Mouse (Mus musculus): ENCODE results near the gene Gm960. TPM values are rescaled to one million over a fixed set of nuclear protein-coding genes. Genes with fewer than 3 reads are reported as not detected.

Gm960 gene
- polyA plus RNA-seq, 1 experiment from 2014 or later, result 5.2 TPM

- peaks cover 19% of the 10 kb centered on the region for H3K4me1 ChIP-seq
Measured at GRCm38 (mm10) chr19:4608511-4608910, 90.0 kb downstream of the Gm960 start.

DNA sequence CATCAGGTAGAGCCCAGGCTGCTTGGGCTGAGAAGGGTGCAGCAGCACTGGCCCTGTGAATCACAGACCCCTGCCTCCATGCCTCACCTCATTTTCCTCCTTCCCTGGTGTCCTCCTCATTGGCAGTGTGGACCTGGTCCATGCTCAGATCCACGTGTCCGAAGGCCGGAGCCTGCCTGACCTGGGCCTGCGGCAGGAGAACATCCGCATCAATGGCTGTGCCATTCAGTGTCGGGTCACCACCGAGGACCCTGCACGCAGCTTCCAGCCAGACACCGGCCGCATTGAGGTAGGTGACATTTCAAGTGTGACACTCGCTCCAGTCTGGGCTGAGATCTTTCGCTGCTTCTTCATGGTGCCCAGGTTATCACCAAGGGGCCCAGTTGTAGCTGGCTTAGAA lies 91.1 kb downstream of the Gm960 start:
- Histone ChIP-seq H3K27ac (no peak overlapping the region), H3K4me2 (no peak overlapping the region), H3K9me3 (no peaks in the 10 kb centered on the region), H3K27me3 (no peaks in the 10 kb centered on the region), H3K9ac (no peak overlapping the region), H3K36me3 (peaks cover 20% of the 10 kb centered on the region), H3K4me1 (peaks cover 8% of the 10 kb centered on the region), H3K4me3 (no peak overlapping the region)
- WGBS, result 92% methylated on average over 12 of the region's 12 CpGs
- ATAC-seq (ENCODE audit: insufficient number of reproducible peaks, insufficient read depth, low FRiP score, low TSS enrichment, low read depth), result no peak

More at GRCm38 (mm10) chr19:4608511-4608910, 90.0 kb downstream of the Gm960 start:
- Histone ChIP-seq H3K4me2 (no peak overlapping the region), H3K9ac (no peak overlapping the region), H3K27me3 (no peaks in the 10 kb centered on the region), H3K27ac (no peak overlapping the region), H3K4me3 (no peak overlapping the region), H3K9me3 (no peaks in the 10 kb centered on the region), H3K36me3 (peaks cover 31% of the 10 kb centered on the region)
- no peak for ATAC-seq (ENCODE audit: insufficient number of reproducible peaks, insufficient read depth, low FRiP score, low TSS enrichment, low read depth)
- WGBS, result 84% methylated on average over 4 of the region's 4 CpGs

DNA sequence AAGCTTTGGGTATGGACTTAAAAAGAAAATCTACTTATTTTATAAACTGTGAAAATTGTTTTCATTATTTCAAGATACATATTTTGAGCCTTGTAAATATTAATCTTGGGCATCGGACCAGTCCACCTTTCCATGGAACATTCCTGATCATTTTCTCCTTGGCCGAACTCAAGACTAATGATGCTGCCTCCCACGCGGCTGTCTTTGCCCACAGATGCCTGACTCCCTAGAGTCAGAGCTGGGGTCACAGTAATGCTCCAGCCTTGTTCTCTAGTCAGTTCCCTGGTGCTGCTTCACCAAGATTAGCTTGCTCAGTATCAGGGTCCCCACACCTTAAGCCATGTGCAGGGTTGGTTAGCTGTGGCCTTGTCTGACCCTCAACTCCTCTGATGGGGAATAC lies 92.8 kb downstream of the Gm960 start:
- Histone ChIP-seq H3K4me3 (no peak overlapping the region), H3K9me3 (no peaks in the 10 kb centered on the region), H3K9ac (no peak overlapping the region), H3K36me3 (peaks cover 2% of the 10 kb centered on the region), H3K4me2 (no peak overlapping the region), H3K27me3 (no peaks in the 10 kb centered on the region), H3K27ac (no peak overlapping the region; the same call in 1 of the 2 replicates), H3K4me1 (0 out of 2 replicates have a peak, but pooled peaks cover 4% of the 10 kb centered on the region)
- no peak for ATAC-seq (ENCODE audit: insufficient number of reproducible peaks, insufficient read depth, low FRiP score, low TSS enrichment, low read depth)
- 90% methylated on average over 4 of the region's 4 CpGs for WGBS

DNA sequence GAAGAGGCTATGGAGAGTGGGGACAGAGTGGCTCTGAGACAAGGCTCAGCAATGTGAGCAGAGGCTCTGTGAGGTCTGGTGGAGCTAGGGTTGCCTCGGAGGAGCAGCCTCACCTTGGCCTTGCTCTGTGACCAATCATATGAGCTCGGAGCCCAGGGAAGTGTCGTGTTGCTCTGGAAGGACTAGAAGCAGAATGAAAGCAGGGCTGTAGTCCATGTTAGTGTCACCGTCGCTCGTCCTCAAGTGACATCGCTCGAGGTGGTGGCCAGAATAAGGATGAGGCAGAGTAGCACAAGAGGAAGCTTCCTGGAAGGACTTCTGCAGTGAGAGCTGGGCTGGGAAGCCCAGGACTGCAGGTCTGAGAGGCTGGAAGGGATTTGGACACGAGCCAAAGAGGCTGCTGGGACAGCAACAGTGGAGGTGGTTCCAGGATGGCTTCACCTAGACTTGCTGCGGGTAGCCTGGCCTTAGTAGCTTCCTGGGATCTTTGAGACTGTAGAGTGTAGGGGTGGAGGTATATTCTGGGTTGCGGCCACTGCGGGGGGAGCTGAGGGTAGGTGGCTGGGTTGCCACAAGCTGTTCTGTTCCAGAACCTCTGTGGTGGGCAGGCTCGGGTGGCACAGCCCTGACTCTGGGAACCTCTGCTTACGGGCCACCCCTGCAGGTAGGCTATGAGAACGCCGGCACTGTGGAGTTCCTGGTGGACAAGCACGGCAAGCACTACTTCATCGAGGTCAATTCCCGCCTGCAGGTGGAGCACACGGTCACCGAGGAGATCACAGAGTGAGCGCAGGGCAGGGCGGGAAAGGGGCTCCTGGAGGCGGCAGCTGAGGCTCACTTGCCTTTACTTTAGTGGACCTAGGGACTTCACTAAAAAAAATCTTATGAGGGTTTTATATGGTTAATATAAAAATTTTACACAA lies 94.4 kb downstream of the Gm960 start:
- no peak overlapping the region for H3K4me3 ChIP-seq
- WGBS, result 41% methylated on average over 24 of the region's 24 CpGs
- no peaks in the 10 kb centered on the region for H3K27me3 ChIP-seq
- no peak for ATAC-seq (ENCODE audit: insufficient number of reproducible peaks, insufficient read depth, low FRiP score, low TSS enrichment, low read depth)
- H3K9ac ChIP-seq, result no peak overlapping the region
- no peak overlapping the region for H3K4me2 ChIP-seq
- no peaks in the 10 kb centered on the region for H3K9me3 ChIP-seq
- 0 out of 2 replicates have a peak, but pooled peaks cover 4% of the 10 kb centered on the region for H3K4me1 ChIP-seq
- H3K36me3 ChIP-seq, result peaks cover 2% of the 10 kb centered on the region
- no peak overlapping the region for H3K27ac ChIP-seq

- WGBS, result 87% methylated on average over 20 of the region's 20 CpGs
- H3K4me1 ChIP-seq, result 0 out of 2 replicates have a peak, but pooled peaks cover 4% of the 10 kb centered on the region
Measured at GRCm38 (mm10) chr19:4602459-4602858, 96.0 kb downstream of the Gm960 start.

DNA sequence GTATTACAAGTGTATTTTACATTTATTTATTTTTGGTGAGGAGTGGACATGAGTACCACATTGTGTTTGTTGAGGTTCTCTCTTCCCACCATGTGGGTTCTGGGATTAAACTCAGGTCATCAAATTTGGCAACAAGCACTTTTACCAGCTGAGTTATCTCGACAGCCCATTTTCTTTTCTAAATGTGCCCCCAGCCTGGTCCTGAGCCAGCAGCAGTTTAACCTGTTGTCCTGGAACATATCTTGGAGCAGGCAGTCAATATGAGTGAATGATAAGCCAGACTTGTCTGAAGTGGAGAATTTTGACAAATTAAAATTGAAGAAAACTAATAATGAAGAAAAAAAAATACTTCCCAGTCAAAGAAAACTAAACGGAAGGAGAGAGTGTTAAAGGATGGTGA lies 102.4 kb downstream of the Gm960 start:
- Histone ChIP-seq H3K4me1 (peaks cover 10% of the 10 kb centered on the region), H3K36me3 (no peaks in the 10 kb centered on the region), H3K4me3 (no peak overlapping the region), H3K27me3 (no peaks in the 10 kb centered on the region), H3K9me3 (no peaks in the 10 kb centered on the region), H3K27ac (no peak overlapping the region), H3K9ac (no peak overlapping the region), H3K4me2 (no peak overlapping the region)
- 78% methylated on average over 2 of the region's 2 CpGs for WGBS
- no peak for ATAC-seq (ENCODE audit: insufficient number of reproducible peaks, insufficient read depth, low FRiP score, low TSS enrichment, low read depth)

More at GRCm38 (mm10) chr19:4602459-4602858, 96.0 kb downstream of the Gm960 start:
- no peak overlapping the region for H3K27ac ChIP-seq
- H3K9ac ChIP-seq, result no peak overlapping the region
- H3K27me3 ChIP-seq, result no peaks in the 10 kb centered on the region
- no peaks in the 10 kb centered on the region for H3K9me3 ChIP-seq
- no peak overlapping the region for H3K4me2 ChIP-seq
- H3K4me3 ChIP-seq, result no peak overlapping the region
- no peaks in the 10 kb centered on the region; the same call in none of the 2 replicates for H3K36me3 ChIP-seq
- no peak for ATAC-seq (ENCODE audit: insufficient number of reproducible peaks, insufficient read depth, low FRiP score, low TSS enrichment, low read depth)

- H3K4me3 ChIP-seq, result no peak overlapping the region
- no peaks in the 10 kb centered on the region for H3K9me3 ChIP-seq
- peaks cover 10% of the 10 kb centered on the region for H3K4me1 ChIP-seq
- H3K36me3 ChIP-seq, result no peaks in the 10 kb centered on the region
- WGBS, result 58% methylated on average over 7 of the region's 7 CpGs
- H3K9ac ChIP-seq, result no peak overlapping the region
- no peak overlapping the region for H3K27ac ChIP-seq
- no peaks in the 10 kb centered on the region for H3K27me3 ChIP-seq
- H3K4me2 ChIP-seq, result no peak overlapping the region
- no peak for ATAC-seq (ENCODE audit: insufficient number of reproducible peaks, insufficient read depth, low FRiP score, low TSS enrichment, low read depth)
Measured at GRCm38 (mm10) chr19:4593792-4594522, 104.5 kb downstream of the Gm960 start.

GRCm38 (mm10) chr19:4590025-4590424 lies 108.4 kb downstream of the Gm960 start:
- Histone ChIP-seq H3K27ac (no peak overlapping the region), H3K4me3 (no peak overlapping the region), H3K4me2 (no peak overlapping the region), H3K27me3 (no peaks in the 10 kb centered on the region), H3K9ac (no peak overlapping the region), H3K9me3 (no peaks in the 10 kb centered on the region), H3K4me1 (peaks cover 10% of the 10 kb centered on the region), H3K36me3 (no peaks in the 10 kb centered on the region)
- ATAC-seq (ENCODE audit: insufficient number of reproducible peaks, insufficient read depth, low FRiP score, low TSS enrichment, low read depth), result no peak
- WGBS, result 80% methylated on average over 3 of the region's 3 CpGs

DNA sequence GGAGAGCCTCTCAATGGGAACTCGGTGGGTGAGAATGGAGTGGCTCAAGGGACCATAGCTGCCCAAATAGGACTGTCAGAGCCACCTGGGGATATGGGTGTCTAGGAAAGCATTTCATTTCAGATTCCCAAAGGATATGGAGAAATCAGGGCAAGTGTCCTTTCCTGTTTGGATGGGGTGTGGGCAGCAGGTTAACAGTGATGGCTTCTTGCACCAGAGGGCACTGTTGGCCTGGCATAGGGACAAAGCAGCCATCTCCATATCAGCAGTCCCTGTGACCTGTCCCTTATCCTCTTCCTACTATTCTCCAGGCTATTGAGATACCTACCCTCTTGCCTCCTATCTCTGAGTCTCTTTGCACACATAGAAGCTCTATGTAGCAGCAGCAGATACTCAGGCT lies 109.4 kb downstream of the Gm960 start:
- 78% methylated on average over 1 of the region's 1 CpGs for WGBS
- ATAC-seq (ENCODE audit: insufficient number of reproducible peaks, insufficient read depth, low FRiP score, low TSS enrichment, low read depth), result no peak
- no peak overlapping the region for H3K9ac ChIP-seq

GRCm38 (mm10) chr19:4588430-4588829 lies 110.0 kb downstream of the Gm960 start:
- ATAC-seq (ENCODE audit: insufficient number of reproducible peaks, insufficient read depth, low FRiP score, low TSS enrichment, low read depth), result no peak
- Histone ChIP-seq H3K27ac (no peak overlapping the region), H3K4me2 (no peak overlapping the region), H3K36me3 (no peaks in the 10 kb centered on the region), H3K9ac (no peak overlapping the region), H3K9me3 (no peaks in the 10 kb centered on the region), H3K4me3 (no peak overlapping the region), H3K4me1 (peaks cover 6% of the 10 kb centered on the region), H3K27me3 (no peaks in the 10 kb centered on the region)
- WGBS, result 73% methylated on average over 3 of the region's 3 CpGs

More for the DNA sequence above, 109.4 kb downstream of the Gm960 start:
- no peaks in the 10 kb centered on the region for H3K36me3 ChIP-seq
- no peak overlapping the region for H3K4me3 ChIP-seq
- H3K4me1 ChIP-seq, result peaks cover 8% of the 10 kb centered on the region
- H3K4me2 ChIP-seq, result no peak overlapping the region
- no peak overlapping the region for H3K27ac ChIP-seq
- H3K27me3 ChIP-seq, result no peaks in the 10 kb centered on the region
- H3K9me3 ChIP-seq, result no peaks in the 10 kb centered on the region

- Histone ChIP-seq H3K4me2 (no peak overlapping the region), H3K4me1 (peaks cover 3% of the 10 kb centered on the region; the same call in 1 of the 2 replicates), H3K9ac (no peak overlapping the region), H3K9me3 (no peaks in the 10 kb centered on the region), H3K27me3 (no peaks in the 10 kb centered on the region), H3K27ac (no peak overlapping the region), H3K4me3 (no peak overlapping the region), H3K36me3 (no peaks in the 10 kb centered on the region)
- ATAC-seq (ENCODE audit: insufficient number of reproducible peaks, insufficient read depth, low FRiP score, low TSS enrichment, low read depth), result no peak
- WGBS, result 58% methylated on average over 2 of the region's 2 CpGs
Measured at GRCm38 (mm10) chr19:4587426-4587825, 111.0 kb downstream of the Gm960 start.
